Mouse (Mus musculus) lung, postnatal 25 days (tissue): ENCODE measurements at regions not wholly inside any gene's neighbourhood (a gene's known extent, or its start where the extent isn't known, plus 50 kb on each side); places are given as distances from the start of the nearest gene placed in this dataset.
A peak's percentile ranks its signal among the peaks of the same experiment; 100 is the strongest.

ENCODE experiments used
- DNase-seq: peaks from one replicate; pipeline ENCODE4 v3.0.0; 2022; ENCODE audit warnings: low spot score

DNA sequence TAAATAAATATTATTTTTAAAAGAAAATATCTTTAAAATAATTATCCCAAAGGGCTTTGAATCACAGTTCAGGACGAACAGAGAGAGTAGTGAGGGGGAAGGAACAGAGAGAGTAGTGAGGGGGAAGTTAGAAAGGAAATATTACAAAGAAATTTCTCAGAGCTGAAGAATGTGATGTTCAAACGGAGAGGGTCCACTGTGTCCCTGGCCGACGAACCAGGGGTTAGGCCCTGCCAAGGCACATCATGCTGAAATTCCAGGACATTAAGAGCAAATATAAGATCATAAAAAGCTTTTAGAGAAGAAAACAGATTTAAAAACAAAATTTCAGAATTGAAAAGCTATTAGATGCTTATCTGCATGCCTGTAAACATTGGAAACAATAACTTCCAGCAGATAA lies 61.6 kb downstream of the Skor1 start:
- no peak for DNase-seq

- DNase-seq = no peak
These were observed 62.1 kb downstream of the Skor1 start for GRCm38 (mm10) chr9:63086671-63087070.

DNA sequence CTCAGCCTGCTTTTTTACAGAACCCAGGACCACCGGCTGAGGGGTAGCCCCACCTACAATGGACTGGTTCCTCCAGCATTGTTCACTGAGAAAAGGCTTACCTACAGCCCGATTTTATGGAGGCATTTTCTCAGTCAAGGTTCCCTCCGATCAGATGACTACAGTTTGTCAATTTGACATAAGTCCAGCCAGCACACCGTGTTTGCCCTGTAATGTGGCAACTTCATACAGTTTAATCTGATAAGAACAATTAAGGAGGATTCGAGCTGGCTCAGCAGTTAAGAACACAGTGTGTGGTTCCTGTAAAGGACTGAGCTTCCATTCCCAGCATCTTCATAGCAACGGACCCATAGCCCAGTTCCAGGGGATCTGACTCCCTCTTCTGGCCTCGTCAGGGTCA lies 65.9 kb downstream of the Skor1 start:
- DNase-seq = no peak

- DNase-seq = no peak
These were observed 66.5 kb downstream of the Skor1 start for GRCm38 (mm10) chr9:63082311-63082710.

GRCm38 (mm10) chr9:63080406-63080805 lies 68.4 kb downstream of the Skor1 start:
- DNase-seq = no peak

DNA sequence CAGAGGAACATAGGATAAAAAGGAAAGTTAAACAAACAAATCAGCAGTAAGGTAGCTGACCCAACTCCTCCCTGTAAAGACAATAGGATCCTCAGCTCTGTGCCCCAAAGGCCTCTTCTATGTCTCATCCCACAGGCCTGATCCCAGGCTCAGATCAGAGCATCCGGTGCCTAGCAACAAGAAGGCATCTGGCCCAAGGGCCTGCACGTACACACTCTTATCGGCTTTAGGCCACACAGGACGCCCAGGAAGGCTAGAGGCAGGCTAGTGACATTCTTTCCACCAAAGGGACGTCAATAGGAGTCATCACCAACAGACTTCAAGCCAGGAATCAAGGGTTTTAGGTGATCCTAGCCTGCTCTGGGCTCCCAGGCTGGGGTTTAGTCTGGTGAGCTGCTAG lies 73.5 kb downstream of the Skor1 start:
- DNase-seq = no peak

DNA sequence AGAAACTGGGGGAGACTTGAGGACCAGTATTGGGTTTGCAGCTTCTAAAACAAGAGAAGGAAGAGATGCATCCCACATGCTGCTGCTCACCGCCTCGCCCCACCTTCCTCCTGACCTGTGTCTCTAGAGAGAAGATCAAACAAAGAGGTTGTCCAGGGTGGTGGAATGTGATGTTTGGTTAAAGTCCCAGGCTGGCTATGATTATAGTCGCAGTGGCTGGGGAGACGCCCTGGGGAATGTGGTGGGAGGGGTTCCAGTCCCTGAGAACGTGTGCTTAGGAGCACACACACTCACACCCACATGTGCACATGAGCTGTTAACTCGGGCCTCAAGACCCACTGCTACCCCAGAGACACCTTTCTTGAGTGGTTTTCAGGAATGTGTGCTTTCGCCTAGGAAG lies 74.0 kb downstream of the Skor1 start:
- DNase-seq = no peak

- DNase-seq = no peak
These were observed 74.6 kb downstream of the Skor1 start for GRCm38 (mm10) chr9:63074023-63074750.

GRCm38 (mm10) chr9:63071032-63071431 lies 77.7 kb downstream of the Skor1 start:
- DNase-seq = no peak

DNA sequence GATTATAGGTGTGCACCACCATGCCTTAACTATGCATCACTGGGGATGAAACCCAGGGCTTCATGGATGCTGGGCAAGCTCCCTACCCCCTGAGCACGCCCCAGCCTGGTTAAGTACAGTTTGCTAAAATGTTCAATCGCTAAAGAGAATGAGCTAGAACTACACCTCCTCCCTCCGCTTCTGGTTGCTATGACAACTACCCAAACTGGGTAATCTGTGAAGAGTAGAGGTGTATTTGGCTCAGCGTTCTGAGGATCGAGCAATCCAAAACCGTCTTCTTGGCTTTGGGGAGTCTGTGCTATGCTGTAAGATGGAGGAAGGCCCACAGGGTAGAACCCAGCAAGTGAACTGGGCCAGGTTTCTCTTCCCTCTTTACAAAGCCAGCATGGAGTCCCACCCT lies 78.8 kb downstream of the Skor1 start:
- DNase-seq = no peak

DNA sequence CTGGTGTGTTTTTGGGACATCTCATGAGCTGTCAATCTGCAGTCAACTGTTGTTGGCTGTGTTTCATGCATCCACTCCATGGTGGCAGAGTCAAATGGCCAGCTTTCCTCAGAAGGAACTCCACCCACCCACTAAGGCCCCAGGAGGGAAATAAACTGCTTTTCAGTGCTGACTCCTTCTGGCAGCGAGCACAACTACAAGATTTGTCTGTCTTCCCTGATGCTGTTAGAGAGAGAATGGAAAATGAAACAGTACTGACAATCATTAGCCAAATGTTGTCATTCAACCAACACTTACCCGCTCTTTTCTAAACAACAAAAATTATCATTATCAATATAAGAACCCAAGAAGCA lies 79.3 kb upstream of the Pias1 start:
- peak; percentile 20 for DNase-seq

DNA sequence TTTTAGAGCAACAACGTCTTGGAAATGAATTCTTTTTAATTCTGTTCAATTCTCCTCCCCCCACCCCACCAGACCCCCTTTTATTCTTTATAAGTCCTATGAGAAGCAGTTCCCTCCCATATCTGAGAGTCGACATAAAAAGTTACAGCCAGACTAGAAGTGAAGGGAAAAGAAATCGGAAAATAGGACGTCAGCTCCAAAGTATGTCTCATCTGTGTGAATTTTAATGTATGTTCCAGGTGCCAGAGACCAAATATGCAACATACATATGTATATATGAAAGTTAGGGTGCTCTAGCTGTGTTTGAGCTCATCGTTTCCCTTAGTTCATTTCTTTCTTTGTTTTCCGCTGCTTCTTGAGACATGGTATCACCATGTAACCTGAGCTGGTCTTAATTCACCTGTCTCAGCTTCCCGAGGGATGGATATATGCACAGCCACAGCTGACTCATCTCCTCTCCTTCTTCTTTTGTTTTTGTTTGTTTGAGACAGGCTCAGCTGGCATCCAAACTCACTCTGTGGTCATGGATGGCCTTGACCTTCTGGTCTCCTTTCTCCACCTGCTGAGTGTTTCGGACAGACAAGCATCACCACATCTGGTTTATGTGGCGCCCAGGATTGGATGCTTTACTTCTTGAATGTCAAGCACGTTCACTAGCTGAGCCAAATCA lies 78.8 kb upstream of the Pias1 start:
- no peak for DNase-seq

DNA sequence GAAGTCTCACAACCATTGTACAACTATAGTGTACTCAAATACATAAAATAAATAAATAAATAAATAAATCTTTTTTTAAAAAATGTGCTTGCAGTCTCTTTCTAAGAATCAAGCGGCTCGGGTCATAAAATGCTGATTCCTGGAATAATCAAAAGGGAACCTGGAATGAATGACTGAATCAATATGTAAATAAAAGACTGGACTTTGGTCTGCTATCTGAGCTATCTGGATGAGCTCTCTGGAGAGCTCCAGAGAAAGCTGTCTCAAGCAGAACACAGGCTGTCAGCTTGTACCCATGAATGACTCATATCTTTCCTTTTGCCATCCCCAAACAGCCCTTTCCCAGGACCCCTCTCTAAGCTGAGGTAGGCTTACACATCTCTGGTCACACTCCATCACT lies 75.8 kb upstream of the Pias1 start:
- DNase-seq = no peak

- DNase-seq = no peak
These were observed 73.0 kb upstream of the Pias1 start for GRCm38 (mm10) chr9:63060740-63061139.

GRCm38 (mm10) chr9:63059234-63059842 lies 71.6 kb upstream of the Pias1 start:
- peak; percentile 81 for DNase-seq

GRCm38 (mm10) chr9:63058506-63059233 lies 70.9 kb upstream of the Pias1 start:
- no peak for DNase-seq

DNA sequence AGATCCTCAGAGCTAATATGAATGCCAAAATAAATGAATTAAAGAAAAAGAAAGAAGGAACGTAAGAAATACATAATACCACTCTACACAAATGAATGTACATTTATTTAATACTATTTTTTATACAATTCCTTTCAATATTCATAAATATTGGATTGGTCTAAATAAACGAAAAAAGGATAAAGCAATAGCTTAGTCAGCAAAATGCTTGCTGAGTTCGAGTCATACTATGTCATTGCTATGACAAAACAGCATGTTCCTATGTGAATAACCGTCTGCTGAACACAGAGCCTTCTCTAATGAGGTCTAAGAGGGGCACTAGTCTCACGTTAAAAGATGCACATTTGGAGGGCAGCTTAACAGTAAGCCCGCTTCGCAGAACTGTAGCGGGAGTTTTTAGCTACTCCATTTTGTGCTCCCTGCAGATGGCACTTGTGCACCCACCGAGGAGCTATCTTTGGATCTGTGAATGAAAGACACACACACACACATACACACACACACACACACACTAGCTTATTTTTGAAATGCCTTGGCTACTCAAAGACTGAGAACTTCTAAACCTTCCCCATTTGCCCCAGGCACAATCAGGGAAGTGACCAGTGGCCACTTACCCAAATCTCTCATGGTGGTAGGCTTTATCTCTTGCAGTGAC lies 69.1 kb upstream of the Pias1 start:
- DNase-seq = no peak

GRCm38 (mm10) chr9:63052181-63052580 lies 64.5 kb upstream of the Pias1 start:
- no peak for DNase-seq

DNA sequence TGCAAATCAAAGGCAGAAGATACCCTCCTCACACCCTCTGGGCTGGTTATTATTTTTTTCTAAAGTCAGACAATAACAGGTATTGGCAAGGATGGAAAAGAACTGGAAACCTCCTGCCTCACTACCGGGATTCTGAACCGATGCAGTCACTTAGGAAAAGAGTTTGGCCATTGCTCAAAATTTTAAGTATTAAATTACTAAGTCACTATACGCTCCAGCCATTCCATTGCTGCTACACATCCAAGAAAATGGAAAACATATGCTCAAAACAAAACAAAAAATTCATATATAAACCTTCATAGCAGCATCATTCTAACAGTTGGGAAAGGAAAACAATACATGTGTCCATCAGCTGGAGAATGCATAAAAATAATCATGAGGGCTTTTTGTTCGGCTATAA lies 63.9 kb upstream of the Pias1 start:
- no peak for DNase-seq

DNA sequence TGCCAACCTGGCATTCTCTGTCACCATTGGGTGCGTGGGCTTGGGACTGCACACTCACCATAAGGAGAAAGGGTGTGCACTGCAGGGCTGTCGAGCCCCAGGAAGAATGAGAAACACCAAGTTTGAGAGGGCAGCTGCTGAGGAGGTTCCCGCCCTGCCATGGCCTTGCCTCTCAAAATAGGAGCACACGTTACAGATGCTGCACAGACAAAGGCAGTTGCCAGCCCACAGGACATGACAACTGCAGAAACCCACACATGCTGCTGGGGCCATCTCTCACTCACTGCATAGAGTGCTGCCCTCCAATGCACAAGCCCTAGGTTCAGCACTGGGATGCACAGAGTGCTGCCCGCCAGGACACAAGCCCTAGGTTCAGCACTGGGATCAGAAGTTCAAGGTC lies 61.6 kb upstream of the Pias1 start:
- no peak for DNase-seq

DNA sequence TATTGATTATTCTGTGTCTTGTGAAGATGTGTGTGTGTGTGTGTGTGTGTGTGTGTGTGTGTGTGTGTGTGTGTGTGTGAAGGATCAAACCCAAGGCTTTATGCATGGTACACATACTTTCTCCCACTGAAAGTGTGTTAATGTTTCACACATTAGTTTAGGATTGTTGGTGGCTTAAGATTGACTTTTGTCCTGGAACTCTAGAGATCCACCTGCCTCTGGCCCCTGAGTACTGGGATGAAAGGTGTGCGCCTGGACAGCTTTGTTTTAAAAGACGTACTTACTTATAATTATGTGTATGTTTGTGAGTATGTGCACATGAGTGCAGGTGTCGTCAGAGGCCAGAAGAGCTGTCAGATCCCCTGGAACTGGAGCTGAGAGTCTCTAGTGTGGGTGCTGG lies 59.3 kb upstream of the Pias1 start:
- DNase-seq = no peak

DNA sequence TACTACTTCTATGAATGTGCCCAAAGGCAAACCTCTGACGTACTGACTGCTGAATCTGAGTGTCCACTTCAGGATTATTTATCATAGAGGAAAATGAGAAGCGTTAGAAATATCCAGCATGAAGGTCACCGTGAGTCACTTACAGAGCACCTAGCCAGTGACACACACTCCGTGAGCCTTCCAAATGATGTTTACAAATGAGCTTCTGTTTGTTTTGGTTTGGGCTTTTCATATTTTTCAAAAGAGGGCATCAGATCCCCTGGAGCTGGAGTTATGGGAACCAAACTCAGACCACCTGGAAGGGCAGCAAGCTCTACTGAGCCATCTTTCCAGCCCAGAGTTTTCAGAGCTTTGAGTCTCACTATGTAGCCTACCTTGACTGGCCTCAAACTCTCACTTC lies 57.8 kb upstream of the Pias1 start:
- DNase-seq = no peak
